Mouse (Mus musculus) hindbrain, embryonic 13.5 days (tissue): Measurements from ENCODE around the gene Sox5. TPM values are rescaled to one million over a fixed set of nuclear protein-coding genes. Genes with fewer than 3 reads are reported as not detected.

Experiments used
- ATAC-seq: fragments of 200-750 bp; cut with Nextera tagmentation; 2 replicates; pipeline ENCODE4 v1.8.0; 2017; ENCODE audit warnings: moderate TSS enrichment; ENCODE audit not compliant: low FRiP score
- H3K27ac ChIP-seq: fragments of 300-500 bp; sonication (generic); 2 replicates; pipeline ENCODE4 v1.5.1; 2015; ENCODE audit warnings: inconsistent platforms, mild to moderate bottlenecking, moderate library complexity
- H3K27me3 ChIP-seq: fragments of 300-500 bp; sonication (generic); 2 replicates; pipeline ENCODE4 v1.6.1; 2015; ENCODE audit warnings: mild to moderate bottlenecking, inconsistent platforms
- H3K36me3 ChIP-seq: fragments of 300-500 bp; sonication (generic); 2 replicates; pipeline ENCODE4 v1.6.1; 2015; ENCODE audit warnings: mild to moderate bottlenecking, inconsistent platforms
- H3K4me1 ChIP-seq: fragments of 300-500 bp; sonication (generic); replicated peaks from 2 replicates; pipeline ENCODE4 v1.6.1; 2015; ENCODE audit warnings: inconsistent platforms
- H3K4me2 ChIP-seq: fragments of 300-500 bp; sonication (generic); 2 replicates; pipeline ENCODE4 v1.6.1; 2015; ENCODE audit warnings: inconsistent platforms, mild to moderate bottlenecking, moderate library complexity
- H3K4me3 ChIP-seq: fragments of 300-500 bp; sonication (generic); 2 replicates; pipeline ENCODE4 v1.5.1; 2015; ENCODE audit warnings: mild to moderate bottlenecking, inconsistent platforms
- H3K9ac ChIP-seq: fragments of 300-500 bp; sonication (generic); 2 replicates; pipeline ENCODE4 v1.6.1; 2015; ENCODE audit warnings: mild to moderate bottlenecking, inconsistent platforms
- H3K9me3 ChIP-seq: fragments of 300-500 bp; sonication (generic); 2 replicates; pipeline ENCODE4 v1.6.1; 2016; ENCODE audit warnings: inconsistent platforms
- WGBS: fragments of 180-500 bp; shearing (Covaris S2); methylation state at CpG from one replicate; pipeline ENCODE4 v1.1.7; 2015; 5-methylcytosine and 5-hydroxymethylcytosine counted together
- polyA plus RNA-seq: library from polyadenylated mRNA; unstranded; fragments of >200 nt; fragmentation: Nextera tagmentation; extraction: Ambion mirVana; gene quantifications from 2 replicates; pipeline ENCODE4 v1.2.1, GENCODE M21; 2015

The Sox5 gene
- polyA plus RNA-seq, 1 experiment from 2014 or later, result 27.7 TPM

DNA sequence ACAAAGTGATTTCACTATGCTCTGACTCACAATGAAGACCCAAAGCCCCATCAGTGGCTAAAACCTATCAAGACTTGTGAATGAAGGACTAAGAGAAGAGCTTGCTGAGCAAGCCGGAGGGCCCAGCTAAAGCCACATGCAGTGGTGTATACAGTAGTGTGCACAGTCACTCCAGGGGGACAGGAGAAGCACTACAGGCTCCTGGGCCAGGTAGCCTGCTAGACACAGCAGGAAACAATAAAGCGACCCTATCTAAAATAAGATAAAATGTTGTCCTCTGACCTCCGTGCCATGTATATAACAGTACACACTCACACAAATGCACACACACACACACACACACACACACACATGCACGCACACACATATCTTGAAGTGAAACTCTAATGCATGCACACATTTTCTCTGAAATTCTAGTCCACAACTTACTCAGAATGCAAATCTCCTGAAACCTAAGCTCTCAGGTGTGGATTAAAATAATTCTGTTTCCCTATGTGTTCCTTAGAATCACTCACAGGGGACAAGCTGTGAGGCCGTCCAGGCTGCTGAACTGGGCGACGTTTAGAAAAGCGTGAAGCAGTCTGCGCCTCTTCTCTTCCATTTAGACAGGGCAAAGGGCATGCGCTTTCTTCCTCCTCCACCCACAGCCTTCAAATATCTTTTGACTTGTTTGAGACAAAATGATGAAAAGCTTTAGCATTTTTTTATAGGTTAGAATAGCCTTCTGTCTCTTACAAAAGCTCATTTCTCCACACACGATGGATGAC, 197.5 kb downstream of the Sox5 start:
- no peak overlapping the region for H3K4me2 ChIP-seq
- ATAC-seq, result no peak
- H3K36me3 ChIP-seq, result no peaks in the 10 kb centered on the region
- WGBS, result 45% methylated on average over 11 of the region's 11 CpGs
- no peak overlapping the region for H3K9ac ChIP-seq
- no peak overlapping the region for H3K27ac ChIP-seq
- H3K9me3 ChIP-seq, result no peaks in the 10 kb centered on the region
- 0 out of 2 replicates have a peak, but pooled peaks cover 7% of the 10 kb centered on the region for H3K4me1 ChIP-seq
- H3K4me3 ChIP-seq, result no peak overlapping the region
- 0 out of 2 replicates have a peak, but pooled peaks cover 3% of the 10 kb centered on the region for H3K27me3 ChIP-seq

DNA sequence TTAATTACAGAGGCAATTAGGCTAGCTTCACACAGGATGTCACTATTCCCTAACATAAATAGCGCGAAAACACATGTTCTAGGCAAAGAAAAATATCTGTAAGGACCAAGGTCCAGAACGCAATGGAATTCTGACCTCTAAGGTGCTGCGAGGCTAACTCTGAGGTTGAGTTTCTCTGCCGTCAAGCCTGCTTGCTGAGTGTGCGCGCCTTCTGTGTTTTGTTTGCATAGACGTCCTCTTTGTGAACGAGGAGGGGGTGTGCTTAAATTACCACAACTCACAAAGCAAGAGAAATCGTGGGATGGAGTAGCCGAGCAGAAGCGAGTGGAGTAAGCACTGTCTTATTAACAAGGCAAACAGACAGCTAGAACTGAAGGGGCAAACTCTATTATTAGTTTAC, 202.5 kb downstream of the Sox5 start:
- no peak overlapping the region for H3K4me3 ChIP-seq
- ATAC-seq, result no peak
- H3K27ac ChIP-seq, result no peak overlapping the region
- H3K27me3 ChIP-seq, result 0 out of 2 replicates have a peak, but pooled peaks cover 3% of the 10 kb centered on the region
- H3K9me3 ChIP-seq, result no peaks in the 10 kb centered on the region
- H3K36me3 ChIP-seq, result no peaks in the 10 kb centered on the region
- H3K4me1 ChIP-seq, result 0 out of 2 replicates have a peak, but pooled peaks cover 10% of the 10 kb centered on the region
- no peak overlapping the region for H3K9ac ChIP-seq
- WGBS, result 45% methylated on average over 12 of the region's 12 CpGs
- no peak overlapping the region for H3K4me2 ChIP-seq

DNA sequence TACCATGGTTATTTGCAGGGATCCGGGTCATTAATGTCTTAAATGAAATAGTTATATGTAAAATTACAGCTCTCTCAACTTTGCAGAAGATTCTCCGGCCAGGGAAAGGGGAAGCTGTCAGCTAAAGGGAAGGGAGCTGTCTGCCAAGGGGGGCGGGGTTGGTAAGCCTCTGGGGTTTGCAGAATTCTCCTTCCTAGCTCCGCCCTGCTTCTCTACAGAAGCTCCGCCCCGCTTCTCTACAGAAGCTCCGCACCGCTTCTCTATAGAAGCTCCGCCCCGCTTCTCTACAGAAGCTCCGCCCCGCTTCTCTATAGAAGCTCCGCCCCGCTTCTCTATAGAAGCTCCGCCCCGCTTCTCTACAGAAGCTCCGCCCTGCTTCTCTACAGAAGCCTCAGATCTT, 210.9 kb downstream of the Sox5 start:
- no peak overlapping the region for H3K9ac ChIP-seq
- no peak for ATAC-seq

DNA sequence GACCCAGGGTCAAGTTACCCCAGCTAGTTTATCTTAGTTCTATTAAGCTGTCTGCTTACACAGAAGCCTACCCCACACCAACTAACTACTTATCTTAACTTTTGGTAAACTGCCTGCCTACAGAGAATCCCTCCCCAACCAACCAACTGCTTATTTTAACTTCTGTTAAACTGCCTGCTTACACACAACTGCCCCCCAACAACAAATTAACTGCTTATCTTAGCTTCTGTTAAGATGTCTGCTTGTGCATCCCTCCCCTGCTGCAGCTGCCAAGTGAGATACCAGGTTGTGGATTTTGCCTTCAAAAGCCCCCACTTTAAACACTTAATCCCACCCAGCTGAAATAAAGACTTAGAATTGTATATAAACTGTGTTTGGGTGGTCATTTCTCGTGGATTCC, 215.9 kb downstream of the Sox5 start:
- peaks cover 5% of the 10 kb centered on the region; the same call in 1 of the 2 replicates for H3K36me3 ChIP-seq
- peaks cover 10% of the 10 kb centered on the region; the same call in 1 of the 2 replicates for H3K9me3 ChIP-seq
- no peak overlapping the region for H3K9ac ChIP-seq
- WGBS, result 81% methylated on average over 1 of the region's 1 CpGs
- H3K27me3 ChIP-seq, result no peaks in the 10 kb centered on the region
- no peaks in the 10 kb centered on the region for H3K4me1 ChIP-seq
- no peak for ATAC-seq
- no peak overlapping the region for H3K4me2 ChIP-seq
- H3K27ac ChIP-seq, result no peak overlapping the region
- no peak overlapping the region for H3K4me3 ChIP-seq

More for the DNA sequence above, 210.9 kb downstream of the Sox5 start:
- 71% methylated on average over 17 of the region's 17 CpGs for WGBS
- H3K9me3 ChIP-seq, result no peaks in the 10 kb centered on the region
- no peak overlapping the region for H3K4me3 ChIP-seq
- no peaks in the 10 kb centered on the region for H3K27me3 ChIP-seq
- no peak overlapping the region for H3K27ac ChIP-seq
- no peaks in the 10 kb centered on the region for H3K36me3 ChIP-seq
- H3K4me2 ChIP-seq, result no peak overlapping the region
- H3K4me1 ChIP-seq, result 0 out of 2 replicates have a peak, but pooled peaks cover 3% of the 10 kb centered on the region

DNA sequence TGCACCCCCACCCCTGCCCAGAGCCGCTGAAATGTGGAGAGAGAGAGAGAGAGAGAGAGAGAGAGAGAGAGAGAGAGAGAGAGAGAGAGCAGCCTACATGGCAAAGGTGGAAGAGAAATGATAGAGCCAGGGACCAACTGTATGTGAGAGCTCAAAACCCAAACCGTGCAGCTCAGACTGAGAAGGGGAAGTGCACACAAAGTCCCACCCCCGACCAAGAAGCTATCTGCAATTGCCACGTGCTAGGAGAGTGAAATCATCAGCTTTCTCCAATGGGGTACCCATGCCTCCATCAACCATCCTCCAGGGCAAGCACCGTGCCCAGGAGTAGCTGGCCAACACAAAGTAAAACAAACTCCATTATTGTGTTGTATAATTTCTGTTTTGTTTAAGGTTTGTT, 220.1 kb downstream of the Sox5 start:
- Histone ChIP-seq H3K4me3 (no peak overlapping the region), H3K9me3 (peaks cover 11% of the 10 kb centered on the region; the same call in 1 of the 2 replicates), H3K4me2 (no peak overlapping the region), H3K9ac (no peak overlapping the region), H3K27me3 (no peaks in the 10 kb centered on the region), H3K27ac (no peak overlapping the region), H3K36me3 (peaks cover 5% of the 10 kb centered on the region; the same call in 1 of the 2 replicates), H3K4me1 (peaks cover 4% of the 10 kb centered on the region; the same call in 1 of the 2 replicates)
- WGBS, result 80% methylated on average over 5 of the region's 5 CpGs
- no peak for ATAC-seq

DNA sequence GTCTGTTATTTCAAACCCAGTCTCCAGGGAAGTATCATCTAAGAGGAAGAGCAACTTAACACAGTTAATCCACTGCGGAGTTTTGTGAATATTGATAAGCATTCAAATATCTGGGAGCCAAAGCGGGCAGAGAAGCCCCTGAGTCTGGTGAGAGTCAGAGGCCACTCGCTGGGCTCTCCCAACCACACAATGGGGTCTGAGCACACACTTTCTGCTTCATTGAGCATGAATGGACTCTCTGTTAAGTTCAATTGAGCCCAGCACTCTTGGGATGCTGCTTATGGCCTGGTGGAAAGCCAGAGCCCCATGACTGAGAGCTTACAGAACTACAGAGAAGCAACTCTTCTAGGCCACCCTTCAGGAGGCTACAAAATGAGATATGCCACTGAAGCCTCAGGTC, 221.6 kb downstream of the Sox5 start:
- Histone ChIP-seq H3K27me3 (no peaks in the 10 kb centered on the region), H3K9me3 (peaks cover 11% of the 10 kb centered on the region; the same call in 1 of the 2 replicates), H3K27ac (no peak overlapping the region), H3K4me3 (no peak overlapping the region), H3K9ac (no peak overlapping the region), H3K4me1 (peaks cover 4% of the 10 kb centered on the region; the same call in 1 of the 2 replicates), H3K36me3 (peaks cover 5% of the 10 kb centered on the region; the same call in 1 of the 2 replicates), H3K4me2 (no peak overlapping the region)
- no peak for ATAC-seq
- WGBS, result 15% methylated on average over 3 of the region's 3 CpGs

DNA sequence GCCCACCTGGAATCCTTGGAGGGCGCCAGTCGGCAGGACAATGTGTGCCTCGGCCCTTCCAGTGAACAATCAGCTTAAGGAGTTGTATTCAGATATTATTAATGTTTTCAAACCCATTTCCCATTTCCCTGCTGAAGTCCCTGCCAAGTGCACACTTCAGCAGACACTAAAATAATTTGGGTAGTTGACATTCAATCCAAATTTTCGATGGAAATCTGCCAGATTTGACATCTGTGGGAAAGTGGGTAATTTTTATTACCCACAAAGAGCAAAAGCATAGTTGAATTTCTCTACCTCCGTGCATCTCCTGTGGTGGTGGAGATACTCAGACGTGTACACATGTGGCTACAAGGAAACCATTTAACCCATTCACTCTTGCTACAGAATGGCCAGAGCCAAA, 228.3 kb downstream of the Sox5 start:
- Histone ChIP-seq H3K9ac (no peak overlapping the region), H3K36me3 (no peaks in the 10 kb centered on the region), H3K4me2 (no peak overlapping the region), H3K4me3 (no peak overlapping the region), H3K9me3 (no peaks in the 10 kb centered on the region), H3K27ac (no peak overlapping the region), H3K27me3 (no peaks in the 10 kb centered on the region), H3K4me1 (no peaks in the 10 kb centered on the region)
- WGBS, result 72% methylated on average over 6 of the region's 6 CpGs
- no peak for ATAC-seq

DNA sequence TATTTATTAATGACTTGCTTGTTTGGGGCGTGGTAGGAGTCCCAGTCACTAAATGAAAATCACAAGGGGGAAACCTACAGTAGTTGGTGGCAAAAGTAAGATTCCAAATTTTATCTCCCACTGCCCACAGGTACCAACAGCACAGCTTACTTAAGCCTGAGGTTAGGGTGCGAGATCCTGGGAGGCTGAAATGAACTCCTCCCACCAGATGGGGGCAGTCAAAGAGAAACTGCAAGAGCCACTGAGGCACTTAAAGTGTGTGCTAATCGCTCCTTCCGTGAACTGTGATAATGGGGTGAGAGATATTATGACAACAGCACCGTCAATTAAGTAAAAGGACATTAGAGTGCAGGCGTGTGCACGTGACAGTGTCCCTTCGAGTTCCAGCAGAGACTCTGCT, 232.8 kb downstream of the Sox5 start:
- Histone ChIP-seq H3K4me2 (no peak overlapping the region), H3K9ac (no peak overlapping the region), H3K36me3 (no peaks in the 10 kb centered on the region), H3K9me3 (0 out of 2 replicates have a peak, but pooled peaks cover 3% of the 10 kb centered on the region), H3K4me3 (no peak overlapping the region), H3K4me1 (no peaks in the 10 kb centered on the region), H3K27me3 (no peaks in the 10 kb centered on the region), H3K27ac (no peak overlapping the region)
- no peak for ATAC-seq
- WGBS, result 90% methylated on average over 8 of the region's 8 CpGs

DNA sequence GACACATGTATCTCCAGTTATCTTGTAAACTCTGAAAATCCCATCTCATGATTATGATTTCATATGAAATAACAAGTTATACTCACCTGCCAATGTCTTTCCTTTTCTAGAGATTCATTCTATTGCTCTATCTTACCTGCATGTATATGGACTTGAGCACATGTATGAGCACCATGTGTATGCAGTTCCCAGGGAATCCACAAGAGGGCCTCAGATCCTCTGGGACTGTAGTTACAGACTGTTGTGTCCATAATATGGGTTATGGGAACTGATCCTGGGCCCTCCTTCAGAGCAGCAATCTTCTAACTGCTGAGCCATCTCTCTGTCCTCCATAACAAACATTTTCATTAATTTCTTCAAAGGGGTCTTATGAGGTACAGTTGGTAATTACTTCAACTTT, 234.6 kb downstream of the Sox5 start:
- no peak overlapping the region for H3K4me3 ChIP-seq
- no peaks in the 10 kb centered on the region for H3K36me3 ChIP-seq
- H3K27ac ChIP-seq, result no peak overlapping the region
- H3K27me3 ChIP-seq, result no peaks in the 10 kb centered on the region
- no peak overlapping the region for H3K9ac ChIP-seq
- no peaks in the 10 kb centered on the region for H3K4me1 ChIP-seq
- H3K9me3 ChIP-seq, result 0 out of 2 replicates have a peak, but pooled peaks cover 3% of the 10 kb centered on the region
- ATAC-seq, result no peak
- no peak overlapping the region for H3K4me2 ChIP-seq

DNA sequence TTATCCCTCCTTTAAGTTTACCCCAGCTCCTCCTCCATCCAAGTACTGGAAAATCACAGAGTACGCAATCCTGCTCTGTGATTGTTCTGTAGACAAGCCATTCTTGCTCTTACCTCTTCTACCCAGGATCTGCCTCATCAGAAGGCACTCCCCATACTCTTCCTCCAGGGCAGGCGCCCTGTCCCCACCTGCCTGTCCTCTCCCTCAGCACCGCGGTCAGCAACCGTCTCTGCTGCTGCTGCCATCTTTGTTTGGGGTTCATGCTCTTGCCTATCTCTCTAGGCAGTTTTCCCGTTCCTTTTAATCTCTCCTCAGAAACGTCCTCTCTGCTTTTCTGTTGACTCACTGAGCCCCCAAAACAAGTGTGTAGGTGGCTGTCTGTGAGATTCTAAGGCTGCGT, 236.2 kb downstream of the Sox5 start:
- no peak overlapping the region for H3K9ac ChIP-seq
- no peak for ATAC-seq
- no peaks in the 10 kb centered on the region for H3K4me1 ChIP-seq
- no peaks in the 10 kb centered on the region for H3K27me3 ChIP-seq
- 94% methylated on average over 8 of the region's 8 CpGs for WGBS
- no peaks in the 10 kb centered on the region for H3K36me3 ChIP-seq
- H3K9me3 ChIP-seq, result 0 out of 2 replicates have a peak, but pooled peaks cover 3% of the 10 kb centered on the region
- H3K27ac ChIP-seq, result no peak overlapping the region
- no peak overlapping the region for H3K4me3 ChIP-seq
- no peak overlapping the region for H3K4me2 ChIP-seq

DNA sequence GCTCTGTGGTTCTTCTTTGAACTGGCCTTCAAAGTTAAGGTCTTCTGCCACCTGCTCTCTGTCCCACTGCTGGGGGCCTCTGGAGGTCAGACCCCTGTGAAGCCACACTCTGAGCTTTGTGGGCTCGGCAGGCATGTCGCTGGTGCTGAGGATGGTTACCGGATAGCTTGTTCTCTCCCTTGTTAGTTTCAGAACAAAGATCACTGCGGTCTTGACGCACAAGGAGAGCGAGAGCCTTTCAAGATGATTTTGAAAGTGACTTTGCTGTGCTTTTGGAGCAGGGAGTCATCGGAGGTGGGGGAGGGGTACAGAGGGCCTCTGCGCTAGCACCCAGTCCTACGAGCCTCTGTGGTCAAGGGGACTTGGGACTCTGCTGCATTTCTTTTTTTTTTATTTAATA, 240.5 kb downstream of the Sox5 start:
- Histone ChIP-seq H3K9me3 (0 out of 2 replicates have a peak, but pooled peaks cover 3% of the 10 kb centered on the region), H3K36me3 (no peaks in the 10 kb centered on the region), H3K27ac (no peak overlapping the region), H3K4me2 (no peak overlapping the region), H3K9ac (no peak overlapping the region), H3K27me3 (no peaks in the 10 kb centered on the region), H3K4me1 (no peaks in the 10 kb centered on the region), H3K4me3 (no peak overlapping the region)
- 85% methylated on average over 9 of the region's 9 CpGs for WGBS
- ATAC-seq, result no peak

DNA sequence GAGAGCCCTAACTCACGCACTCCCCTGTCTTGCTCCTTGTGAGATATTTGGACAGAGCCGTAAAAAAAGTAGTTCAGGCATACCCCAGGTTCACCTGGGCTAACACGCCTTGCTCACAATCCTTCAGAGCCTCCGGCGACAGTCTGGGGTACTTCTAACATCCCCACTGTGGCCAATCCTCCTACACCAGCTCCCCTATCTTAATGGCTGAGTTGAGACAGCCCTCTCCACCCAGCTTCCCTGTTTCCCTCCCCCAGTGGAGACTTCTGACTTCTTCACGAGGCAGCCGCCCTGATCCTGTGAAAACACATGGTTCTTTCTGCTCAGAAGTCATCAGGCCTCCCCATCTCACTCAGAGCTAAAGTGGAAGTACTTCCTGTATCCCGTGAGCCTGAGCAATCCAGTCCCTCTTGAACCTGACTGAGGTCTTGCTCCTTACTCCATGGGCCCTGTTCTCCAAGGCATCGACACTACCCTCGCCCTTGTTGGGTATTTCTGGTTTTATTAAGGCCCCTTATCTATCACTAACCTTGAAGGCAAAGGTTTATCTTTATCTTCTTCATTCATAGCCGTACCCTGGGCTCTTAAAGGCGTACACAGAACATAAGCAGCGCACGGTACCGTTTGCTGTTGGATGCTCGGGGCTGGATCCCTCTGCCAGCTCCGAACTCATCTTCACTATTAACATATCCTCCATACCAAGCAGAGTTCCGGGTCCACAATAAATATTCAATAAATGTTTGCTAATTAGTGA, 242.2 kb downstream of the Sox5 start:
- Histone ChIP-seq H3K4me2 (no peak overlapping the region), H3K4me1 (no peaks in the 10 kb centered on the region), H3K36me3 (no peaks in the 10 kb centered on the region), H3K27me3 (no peaks in the 10 kb centered on the region), H3K9ac (no peak overlapping the region), H3K9me3 (no peaks in the 10 kb centered on the region), H3K27ac (no peak overlapping the region), H3K4me3 (no peak overlapping the region)
- ATAC-seq, result no peak
- 88% methylated on average over 18 of the region's 18 CpGs for WGBS
